Mouse (Mus musculus): ENCODE measurements around the gene Aplp1.

Aplp1 gene

GRCm38 (mm10) chr7:30431793-30432192, 13.5 kb downstream of the Aplp1 start:
- H3K36me3 ChIP-seq (ENCODE audit: control insufficient read depth, insufficient read depth, low read length, poor library complexity, severe bottlenecking): peaks cover 19% of the 10 kb centered on the region
- DNase-seq (ENCODE audit: low read depth, low spot score): peak; percentile 90

GRCm38 (mm10) chr7:30430191-30430590, 15.1 kb downstream of the Aplp1 start:
- Histone ChIP-seq H3K27me3 (ENCODE audit: control insufficient read depth, insufficient read depth, low read length, poor library complexity, severe bottlenecking) (no peaks in the 10 kb centered on the region), H3K36me3 (ENCODE audit: control insufficient read depth, insufficient read depth, low read length, poor library complexity, severe bottlenecking) (peaks cover 31% of the 10 kb centered on the region)
- peak; percentile 57 for DNase-seq (ENCODE audit: low read depth, low spot score)

More at GRCm38 (mm10) chr7:30431793-30432192, 13.5 kb downstream of the Aplp1 start:
- no peaks in the 10 kb centered on the region for H3K27me3 ChIP-seq (ENCODE audit: control insufficient read depth, insufficient read depth, low read length, poor library complexity, severe bottlenecking)

GRCm38 (mm10) chr7:30429327-30429726, 16.0 kb downstream of the Aplp1 start:
- peaks cover 34% of the 10 kb centered on the region for H3K36me3 ChIP-seq (ENCODE audit: control insufficient read depth, insufficient read depth, low read length, poor library complexity, severe bottlenecking)
- no peaks in the 10 kb centered on the region for H3K27me3 ChIP-seq (ENCODE audit: control insufficient read depth, insufficient read depth, low read length, poor library complexity, severe bottlenecking)
- peak; percentile 48 for DNase-seq (ENCODE audit: low read depth, low spot score)

- H3K27me3 ChIP-seq (ENCODE audit: control insufficient read depth, insufficient read depth, low read length, poor library complexity, severe bottlenecking): no peaks in the 10 kb centered on the region
- H3K36me3 ChIP-seq (ENCODE audit: control insufficient read depth, insufficient read depth, low read length, poor library complexity, severe bottlenecking): peaks cover 39% of the 10 kb centered on the region
- DNase-seq (ENCODE audit: low read depth, low spot score): peak; percentile 79
These were observed 22.2 kb downstream of the Aplp1 start for GRCm38 (mm10) chr7:30423071-30423641.

GRCm38 (mm10) chr7:30422560-30422959, 22.8 kb downstream of the Aplp1 start:
- DNase-seq (ENCODE audit: low read depth, low spot score): peak; percentile 67
- H3K36me3 ChIP-seq (ENCODE audit: control insufficient read depth, insufficient read depth, low read length, poor library complexity, severe bottlenecking): peaks cover 34% of the 10 kb centered on the region
- H3K27me3 ChIP-seq (ENCODE audit: control insufficient read depth, insufficient read depth, low read length, poor library complexity, severe bottlenecking): no peaks in the 10 kb centered on the region

GRCm38 (mm10) chr7:30421890-30422435, 23.4 kb downstream of the Aplp1 start:
- DNase-seq (ENCODE audit: low read depth, low spot score): peak; percentile 99
- H3K36me3 ChIP-seq (ENCODE audit: control insufficient read depth, insufficient read depth, low read length, poor library complexity, severe bottlenecking): peaks cover 29% of the 10 kb centered on the region
- no peaks in the 10 kb centered on the region for H3K27me3 ChIP-seq (ENCODE audit: control insufficient read depth, insufficient read depth, low read length, poor library complexity, severe bottlenecking)

GRCm38 (mm10) chr7:30421175-30421889, 24.0 kb downstream of the Aplp1 start, which contains the start of gene Nfkbid:
Nfkbid (plus strand) TSS chr7:30421732.
- no peaks in the 10 kb centered on the region for H3K27me3 ChIP-seq (ENCODE audit: control insufficient read depth, insufficient read depth, low read length, poor library complexity, severe bottlenecking)
- DNase-seq (ENCODE audit: low read depth, low spot score): peak; percentile 96
- H3K36me3 ChIP-seq (ENCODE audit: control insufficient read depth, insufficient read depth, low read length, poor library complexity, severe bottlenecking): peaks cover 24% of the 10 kb centered on the region

GRCm38 (mm10) chr7:30420673-30421072, 24.7 kb downstream of the Aplp1 start:
- H3K36me3 ChIP-seq (ENCODE audit: control insufficient read depth, insufficient read depth, low read length, poor library complexity, severe bottlenecking): peaks cover 19% of the 10 kb centered on the region
- no peaks in the 10 kb centered on the region for H3K27me3 ChIP-seq (ENCODE audit: control insufficient read depth, insufficient read depth, low read length, poor library complexity, severe bottlenecking)
- DNase-seq (ENCODE audit: low read depth, low spot score): no peak

GRCm38 (mm10) chr7:30419561-30420499, 25.5 kb downstream of the Aplp1 start, which contains the start of gene Hcst:
Hcst (minus strand) TSS chr7:30419854.
- peak; percentile 78 for DNase-seq (ENCODE audit: low read depth, low spot score)
- H3K36me3 ChIP-seq (ENCODE audit: control insufficient read depth, insufficient read depth, low read length, poor library complexity, severe bottlenecking): peaks cover 12% of the 10 kb centered on the region
- H3K27me3 ChIP-seq (ENCODE audit: control insufficient read depth, insufficient read depth, low read length, poor library complexity, severe bottlenecking): no peaks in the 10 kb centered on the region

GRCm38 (mm10) chr7:30417856-30418255, 27.5 kb downstream of the Aplp1 start:
- Histone ChIP-seq H3K27me3 (ENCODE audit: control insufficient read depth, insufficient read depth, low read length, poor library complexity, severe bottlenecking) (no peaks in the 10 kb centered on the region), H3K36me3 (ENCODE audit: control insufficient read depth, insufficient read depth, low read length, poor library complexity, severe bottlenecking) (no peaks in the 10 kb centered on the region; the same call in 1 of the 2 replicates)
- DNase-seq (ENCODE audit: low read depth, low spot score): peak; percentile 80

- Histone ChIP-seq H3K27me3 (ENCODE audit: control insufficient read depth, insufficient read depth, low read length, poor library complexity, severe bottlenecking) (no peaks in the 10 kb centered on the region), H3K36me3 (ENCODE audit: control insufficient read depth, insufficient read depth, low read length, poor library complexity, severe bottlenecking) (no peaks in the 10 kb centered on the region)
- DNase-seq (ENCODE audit: low read depth, low spot score): peak; percentile 62
These were observed 31.7 kb downstream of the Aplp1 start, which contains the start of gene Tyrobp for GRCm38 (mm10) chr7:30413596-30413995. Tyrobp (plus strand) TSS chr7:30413760.

- peak; percentile 88 for DNase-seq (ENCODE audit: low read depth, low spot score)
- no peaks in the 10 kb centered on the region for H3K27me3 ChIP-seq (ENCODE audit: control insufficient read depth, insufficient read depth, low read length, poor library complexity, severe bottlenecking)
- no peaks in the 10 kb centered on the region for H3K36me3 ChIP-seq (ENCODE audit: control insufficient read depth, insufficient read depth, low read length, poor library complexity, severe bottlenecking)
These were observed 32.6 kb downstream of the Aplp1 start for GRCm38 (mm10) chr7:30412735-30413147.

GRCm38 (mm10) chr7:30411023-30411422, 34.3 kb downstream of the Aplp1 start:
- no peak for DNase-seq (ENCODE audit: low read depth, low spot score)
- no peaks in the 10 kb centered on the region for H3K36me3 ChIP-seq (ENCODE audit: control insufficient read depth, insufficient read depth, low read length, poor library complexity, severe bottlenecking)

GRCm38 (mm10) chr7:30409789-30410188, 35.5 kb downstream of the Aplp1 start:
- H3K36me3 ChIP-seq (ENCODE audit: control insufficient read depth, insufficient read depth, low read length, poor library complexity, severe bottlenecking): no peaks in the 10 kb centered on the region
- 0 out of 2 replicates have a peak, but pooled peaks cover 2% of the 10 kb centered on the region for H3K27me3 ChIP-seq (ENCODE audit: control insufficient read depth, insufficient read depth, low read length, poor library complexity, severe bottlenecking)
- no peak for DNase-seq (ENCODE audit: low read depth, low spot score)

More at GRCm38 (mm10) chr7:30411023-30411422, 34.3 kb downstream of the Aplp1 start:
- H3K27me3 ChIP-seq (ENCODE audit: control insufficient read depth, insufficient read depth, low read length, poor library complexity, severe bottlenecking): 0 out of 2 replicates have a peak, but pooled peaks cover 2% of the 10 kb centered on the region

Measured in splenic B cell, adult 2 months (primary cell).